Mouse (Mus musculus) gastrocnemius, adult 8-10 months (tissue): ENCODE results near the gene Col15a1. TPM values are rescaled to one million over a fixed set of nuclear protein-coding genes. Genes with fewer than 3 reads are reported as not detected.

Experiments used
- DNase-seq, 2 experiments: peaks; one replicate each; pipeline ENCODE4 v3.0.0; 2022; ENCODE audit warnings: low spot score in 2 of 2
- total RNA-seq, 4 experiments: library from RNA; stranded (reverse); gene quantifications; 2 replicates each; pipeline ENCODE4 v1.2.4; 2022

Col15a1 gene
- total RNA-seq, 4 experiments from 2014 or later, result 9.7 to 30.8 (median 14.9) TPM

GRCm38 (mm10) chr4:47303340-47303998 lies 95.5 kb downstream of the Col15a1 start:
- DNase-seq, result no peak

- no peak for DNase-seq
Measured at GRCm38 (mm10) chr4:47309886-47310625, 102.1 kb downstream of the Col15a1 start.

- no peak for DNase-seq
Measured at GRCm38 (mm10) chr4:47310812-47311211, 102.9 kb downstream of the Col15a1 start.

- DNase-seq, result no peak
Measured at GRCm38 (mm10) chr4:47311467-47311866, 103.5 kb downstream of the Col15a1 start.

GRCm38 (mm10) chr4:47311929-47312328 lies 104.0 kb downstream of the Col15a1 start:
- DNase-seq, result no peak

- DNase-seq, result peak in 1 of 2 experiments; percentile 30
Measured at GRCm38 (mm10) chr4:47312676-47313075, 104.7 kb downstream of the Col15a1 start.

GRCm38 (mm10) chr4:47313710-47314410 lies 105.9 kb downstream of the Col15a1 start:
- no peak for DNase-seq

- DNase-seq, result no peak
Measured at GRCm38 (mm10) chr4:47315458-47315857, 107.5 kb downstream of the Col15a1 start.

GRCm38 (mm10) chr4:47316432-47316831 lies 108.5 kb downstream of the Col15a1 start:
- peak; percentile 19 to 26 for DNase-seq

- DNase-seq, result no peak
Measured at GRCm38 (mm10) chr4:47319561-47320321, 111.8 kb downstream of the Col15a1 start.

- DNase-seq, result no peak
Measured at GRCm38 (mm10) chr4:47322315-47322714, 114.4 kb downstream of the Col15a1 start.

GRCm38 (mm10) chr4:47324206-47324605 lies 116.2 kb downstream of the Col15a1 start:
- no peak for DNase-seq

GRCm38 (mm10) chr4:47327782-47328181 lies 119.8 kb downstream of the Col15a1 start:
- no peak for DNase-seq

- DNase-seq, result no peak
Measured at GRCm38 (mm10) chr4:47329285-47329684, 121.3 kb downstream of the Col15a1 start.

- DNase-seq, result no peak
Measured at GRCm38 (mm10) chr4:47330378-47331052, 122.6 kb downstream of the Col15a1 start.

- no peak for DNase-seq
Measured at GRCm38 (mm10) chr4:47332812-47333343, 124.9 kb downstream of the Col15a1 start.

- no peak for DNase-seq
Measured at GRCm38 (mm10) chr4:47333541-47333940, 125.6 kb downstream of the Col15a1 start.

GRCm38 (mm10) chr4:47336941-47337600 lies 129.1 kb downstream of the Col15a1 start:
- no peak for DNase-seq

- DNase-seq, result no peak
Measured at GRCm38 (mm10) chr4:47342632-47343031, 134.7 kb downstream of the Col15a1 start.

- DNase-seq, result no peak
Measured at GRCm38 (mm10) chr4:47347022-47347421, 139.1 kb downstream of the Col15a1 start.
